Mouse (Mus musculus) mammary gland, adult 2 months (tissue): Measurements from ENCODE around the gene Gpc6. TPM values are rescaled to one million over a fixed set of nuclear protein-coding genes. Genes with fewer than 3 reads are reported as not detected.

Experiments
- polyA plus RNA-seq: library from polyadenylated mRNA; depleted of rRNA; stranded (reverse); fragments of >200 nt; gene quantifications from 2 replicates; pipeline ENCODE4 v1.2.3, GENCODE M21; 2012; ENCODE audit warnings: low replicate concordance; rRNA removed

Gene Gpc6
- polyA plus RNA-seq, result 8.6 and 9.0 TPM in 2 replicates

DNA sequence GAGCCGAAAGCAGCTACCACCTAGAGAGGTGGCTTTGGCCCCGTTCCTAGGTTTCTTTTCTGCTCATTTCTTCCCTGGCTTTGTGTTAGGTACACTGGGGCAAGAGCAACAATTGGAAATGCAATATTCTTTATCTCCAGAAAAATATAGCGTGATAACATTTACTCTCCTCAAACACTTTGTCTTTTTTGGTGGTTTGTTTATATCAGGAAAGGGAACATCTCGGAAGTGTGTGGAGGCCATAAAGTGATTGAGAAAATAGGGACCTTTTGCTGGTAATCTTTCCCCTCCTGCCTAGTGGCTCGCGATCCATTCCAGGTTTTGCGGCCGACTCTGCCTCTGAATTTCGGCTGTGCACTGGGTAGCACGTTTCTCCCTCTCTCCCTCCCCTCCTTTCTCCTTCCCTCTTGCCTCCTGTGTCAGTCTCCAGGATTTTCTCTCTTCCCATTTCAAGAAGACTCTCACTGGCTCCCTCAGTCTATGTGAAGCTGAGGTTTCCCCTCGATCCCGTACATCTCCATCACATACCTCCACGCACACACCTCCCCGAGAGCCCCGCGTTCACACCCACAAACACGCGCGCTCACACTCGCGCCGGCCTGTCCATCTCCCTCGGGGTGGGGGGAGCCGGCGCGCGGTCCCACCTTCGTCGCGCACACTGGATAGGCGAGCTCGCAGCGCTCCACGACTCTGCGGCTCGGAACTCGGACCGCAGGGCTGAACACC, at the start of gene Gpc6:
Gpc6 (plus strand) TSS at position 440 of the 726 bp plus-strand sequence.

